Mouse (Mus musculus): ENCODE measurements around the gene Ttc23. TPM values are rescaled to one million over a fixed set of nuclear protein-coding genes. Genes with fewer than 3 reads are reported as not detected.

The Ttc23 gene
- 1.9 TPM for total RNA-seq (2023)

DNA sequence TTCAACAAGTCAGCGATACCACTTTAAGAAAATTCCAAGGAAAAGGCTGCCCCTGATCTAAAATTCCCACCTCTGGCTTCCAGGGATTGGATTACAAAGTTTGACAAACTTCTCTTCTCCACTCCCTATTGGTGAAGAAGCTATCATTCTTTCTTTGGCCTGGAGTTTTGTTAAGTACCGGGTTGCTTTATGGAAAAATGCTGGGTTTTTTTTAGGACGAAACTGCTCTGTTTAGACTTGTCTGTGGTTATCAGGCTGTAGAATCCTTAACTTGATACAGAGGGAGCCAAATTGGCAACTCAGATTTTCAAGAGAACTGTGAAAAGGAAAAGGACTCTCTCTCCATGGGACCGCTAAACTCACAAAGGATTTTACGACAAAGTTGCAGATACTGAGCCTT lies at the start of gene Ttc23:
TSS of gene Ttc23 (plus strand) at position 134 of the 400 bp plus-strand sequence.

DNA sequence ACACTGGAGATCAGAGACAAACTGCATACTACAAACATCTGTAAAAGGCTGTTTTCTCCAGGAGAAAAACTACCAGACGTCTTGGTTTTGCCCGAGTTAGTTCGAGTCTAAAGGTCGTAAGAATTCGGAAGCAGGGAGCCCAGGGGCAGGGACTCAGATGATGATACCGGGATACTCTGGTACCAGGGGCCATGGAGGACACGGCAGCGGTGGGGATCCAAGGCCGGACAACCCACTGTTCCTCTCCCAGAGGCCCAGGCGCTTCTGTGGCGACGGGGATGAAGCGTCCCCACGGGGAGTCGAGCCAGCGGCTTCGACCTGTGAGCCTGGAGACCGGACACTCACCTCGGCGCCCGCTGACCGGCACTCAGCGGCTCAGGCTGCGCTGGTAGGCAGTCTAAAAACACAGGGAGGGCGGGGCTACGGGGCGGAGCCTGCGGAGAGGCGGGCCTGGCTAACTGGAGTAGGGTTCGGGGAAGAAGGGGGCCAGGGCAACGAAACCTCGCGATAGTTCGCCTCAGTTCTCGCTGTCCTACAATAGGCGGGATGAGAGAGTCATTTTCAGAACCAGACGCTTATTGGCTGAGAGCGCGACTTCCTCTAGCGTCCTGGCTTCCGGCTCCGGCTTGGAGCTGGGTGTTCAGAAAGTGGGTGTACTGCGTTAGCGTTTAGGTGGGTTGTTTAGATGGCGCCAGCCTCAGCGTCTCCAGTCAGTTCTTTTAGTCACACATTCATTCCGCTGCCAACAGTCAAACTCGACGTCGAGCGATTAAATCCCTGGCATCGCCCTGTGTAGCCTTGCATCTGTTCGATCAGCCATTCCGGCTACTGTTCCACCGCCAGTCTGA lies 2.2 kb upstream of the Ttc23 start, which contains the start of gene Lrrc28:
TSS of gene Lrrc28 (minus strand) at position 436 of the 848 bp plus-strand sequence.

DNA sequence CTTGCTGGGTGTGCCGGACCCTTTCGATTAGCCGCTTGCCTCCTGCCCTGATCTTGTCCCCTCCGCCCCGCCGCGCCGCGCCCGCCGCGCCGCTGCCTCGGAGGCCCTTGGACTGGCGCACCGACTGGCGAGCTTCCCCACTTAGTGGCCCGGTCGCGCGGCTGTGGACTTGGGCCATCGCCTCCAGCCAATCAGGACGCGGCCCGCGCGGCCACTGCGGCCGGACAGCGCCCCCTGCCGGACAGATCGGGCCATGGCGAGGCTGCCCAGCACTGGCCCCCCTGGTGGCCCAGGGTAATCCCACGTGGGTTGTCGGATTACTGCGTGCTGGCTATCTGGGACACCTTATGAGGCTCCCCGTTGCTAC lies 112.4 kb downstream of the Ttc23 start, which contains the start of gene Synm:
TSS of gene Synm (minus strand) at position 114 of the 367 bp plus-strand sequence.

Other genes with a start within 250 kb of the Ttc23 start
- 27.9 TPM for gene Lrrc28, start 2.1 kb upstream of the Ttc23 start, total RNA-seq (2023)
- gene Synm, start 112.3 kb downstream of the Ttc23 start, total RNA-seq (2023) = 0.38 TPM

All from CD4-positive naive resting alpha-beta T cell, adult 76 days (primary cell).